Mouse (Mus musculus): ENCODE data around the gene Ddx24. TPM values are rescaled to one million over a fixed set of nuclear protein-coding genes. Genes with fewer than 3 reads are reported as not detected.

The Ddx24 gene
- polyA plus RNA-seq, 1 experiment from 2014 or later, result 114 TPM

DNA sequence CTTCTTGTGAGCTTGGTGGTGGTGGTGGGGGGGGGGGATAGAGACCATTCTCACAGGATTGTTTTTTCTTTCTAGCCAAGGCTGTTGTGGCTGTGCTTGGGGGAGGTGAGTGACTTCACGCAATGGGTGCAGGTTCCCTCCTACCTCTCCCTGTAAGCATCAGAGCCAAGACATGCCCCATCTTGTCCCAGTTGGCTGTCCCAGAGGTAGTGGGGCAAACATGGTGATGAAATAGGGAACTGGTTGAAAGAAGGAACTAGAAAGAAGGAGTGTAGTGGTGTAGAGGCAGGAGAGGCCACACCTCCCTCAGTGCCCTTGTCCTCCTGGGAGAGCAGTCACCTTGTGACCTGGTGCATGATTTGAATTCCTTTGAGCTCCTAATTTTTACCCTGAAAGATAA is 12.0 kb upstream of the Ddx24 start:
- DNase-seq (ENCODE audit: low spot score), result no peak
- no peaks in the 10 kb centered on the region for H3K36me3 ChIP-seq (replicated peaks; ENCODE audit: control insufficient read depth, insufficient read depth, low read depth, low read length)
- no peaks in the 10 kb centered on the region for H3K9me3 ChIP-seq (replicated peaks; ENCODE audit: control insufficient read depth, low read length)
- H3K27me3 ChIP-seq (ENCODE audit: control insufficient read depth, insufficient read depth, low read length), result no peaks in the 10 kb centered on the region
- no peak overlapping the region for H3K4me3 ChIP-seq (ENCODE audit: low read depth, low read length)
- no peak overlapping the region for H3K4me2 ChIP-seq (ENCODE audit: low read depth, low read length)
- no peak overlapping the region for H3K9ac ChIP-seq (replicated peaks; ENCODE audit: low read length)
- no peak for ATAC-seq (replicated peaks; ENCODE audit: insufficient number of reproducible peaks, low FRiP score, low TSS enrichment, low read depth)
- no peak overlapping the region for H3K27ac ChIP-seq (replicated peaks; ENCODE audit: low read depth, low read length)
- 73% methylated on average over 1 of the region's 1 CpGs for WGBS
- H3K4me1 ChIP-seq (ENCODE audit: control insufficient read depth, insufficient read depth, low read length), result no peaks in the 10 kb centered on the region

- no peaks in the 10 kb centered on the region for H3K27me3 ChIP-seq (ENCODE audit: control insufficient read depth, insufficient read depth, low read length)
- H3K4me1 ChIP-seq (ENCODE audit: control insufficient read depth, insufficient read depth, low read length), result no peaks in the 10 kb centered on the region
- no peak overlapping the region for H3K9ac ChIP-seq (replicated peaks; ENCODE audit: low read length)
- no peaks in the 10 kb centered on the region for H3K36me3 ChIP-seq (replicated peaks; ENCODE audit: control insufficient read depth, insufficient read depth, low read depth, low read length)
- no peak overlapping the region for H3K4me3 ChIP-seq (ENCODE audit: low read depth, low read length)
- DNase-seq (ENCODE audit: low spot score) (no peak), ATAC-seq (replicated peaks; ENCODE audit: insufficient number of reproducible peaks, low FRiP score, low TSS enrichment, low read depth) (no peak)
- H3K27ac ChIP-seq (replicated peaks; ENCODE audit: low read depth, low read length), result no peak overlapping the region
- H3K4me2 ChIP-seq (ENCODE audit: low read depth, low read length), result no peak overlapping the region
- H3K9me3 ChIP-seq (replicated peaks; ENCODE audit: control insufficient read depth, low read length), result no peaks in the 10 kb centered on the region
These were observed 9.2 kb upstream of the Ddx24 start for GRCm38 (mm10) chr12:103434861-103435260.

- no peaks in the 10 kb centered on the region for H3K27me3 ChIP-seq (ENCODE audit: control insufficient read depth, insufficient read depth, low read length)
- 71% methylated on average over 8 of the region's 8 CpGs for WGBS
- no peak within 1 kb of the TSS for H3K4me3 ChIP-seq (ENCODE audit: low read depth, low read length)
- no peak within 1 kb of the TSS for H3K27ac ChIP-seq (replicated peaks; ENCODE audit: low read depth, low read length)
- no peaks in the 10 kb centered on the region for H3K9me3 ChIP-seq (replicated peaks; ENCODE audit: control insufficient read depth, low read length)
- H3K36me3 ChIP-seq (replicated peaks; ENCODE audit: control insufficient read depth, insufficient read depth, low read depth, low read length), result no peaks in the 10 kb centered on the region
- no peak for DNase-seq (ENCODE audit: low spot score)
- ATAC-seq (replicated peaks; ENCODE audit: insufficient number of reproducible peaks, low FRiP score, low TSS enrichment, low read depth), result no peak
- no peak within 1 kb of the TSS for H3K9ac ChIP-seq (replicated peaks; ENCODE audit: low read length)
- H3K4me2 ChIP-seq (ENCODE audit: low read depth, low read length), result no peak within 1 kb of the TSS
- H3K4me1 ChIP-seq (ENCODE audit: control insufficient read depth, insufficient read depth, low read length), result no peaks in the 10 kb centered on the region
These were observed 8.5 kb upstream of the Ddx24 start, which contains the start of gene Ifi27 for GRCm38 (mm10) chr12:103433986-103434731. Gene Ifi27 (plus strand): TSS chr12:103434211.

GRCm38 (mm10) chr12:103433430-103433829 is 7.8 kb upstream of the Ddx24 start:
- 80% methylated on average over 2 of the region's 2 CpGs for WGBS
- Histone ChIP-seq H3K36me3 (replicated peaks; ENCODE audit: control insufficient read depth, insufficient read depth, low read depth, low read length) (no peaks in the 10 kb centered on the region), H3K27me3 (ENCODE audit: control insufficient read depth, insufficient read depth, low read length) (no peaks in the 10 kb centered on the region)

DNA sequence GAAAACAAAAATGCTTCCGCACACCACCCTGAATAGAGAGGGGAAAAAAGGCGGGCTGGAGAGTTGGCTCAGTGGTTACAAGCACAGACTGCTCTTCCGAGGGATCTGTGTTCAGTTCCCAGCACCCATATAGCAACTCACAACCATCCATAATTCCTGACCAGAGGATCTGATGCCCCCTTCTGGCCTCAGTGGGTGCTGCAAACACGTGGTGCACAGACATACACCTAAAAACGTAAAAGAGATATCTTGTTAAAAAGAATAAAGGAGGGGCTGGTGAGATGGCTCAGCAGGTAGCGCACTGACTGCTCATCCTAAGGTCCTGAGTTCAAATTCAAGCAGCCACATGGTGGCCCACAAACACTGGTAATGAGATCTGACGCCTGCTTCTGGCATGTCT is 1.1 kb upstream of the Ddx24 start:
- Histone ChIP-seq H3K4me2 (ENCODE audit: low read depth, low read length) (no peak overlapping the region), H3K4me1 (ENCODE audit: control insufficient read depth, insufficient read depth, low read length) (no peaks in the 10 kb centered on the region), H3K4me3 (ENCODE audit: low read depth, low read length) (no peak overlapping the region), H3K9ac (replicated peaks; ENCODE audit: low read length) (no peak overlapping the region), H3K9me3 (replicated peaks; ENCODE audit: control insufficient read depth, low read length) (no peaks in the 10 kb centered on the region), H3K36me3 (replicated peaks; ENCODE audit: control insufficient read depth, insufficient read depth, low read depth, low read length) (no peaks in the 10 kb centered on the region; the same call in 1 of the 2 replicates), H3K27ac (replicated peaks; ENCODE audit: low read depth, low read length) (no peak overlapping the region), H3K27me3 (ENCODE audit: control insufficient read depth, insufficient read depth, low read length) (no peaks in the 10 kb centered on the region)
- ATAC-seq (replicated peaks; ENCODE audit: insufficient number of reproducible peaks, low FRiP score, low TSS enrichment, low read depth) (no peak), DNase-seq (ENCODE audit: low spot score) (no peak)
- WGBS, result 89% methylated on average over 7 of the region's 7 CpGs

More at GRCm38 (mm10) chr12:103433430-103433829, 7.8 kb upstream of the Ddx24 start:
- Histone ChIP-seq H3K4me2 (ENCODE audit: low read depth, low read length) (no peak overlapping the region), H3K27ac (replicated peaks; ENCODE audit: low read depth, low read length) (no peak overlapping the region), H3K4me3 (ENCODE audit: low read depth, low read length) (no peak overlapping the region), H3K9ac (replicated peaks; ENCODE audit: low read length) (no peak overlapping the region), H3K4me1 (ENCODE audit: control insufficient read depth, insufficient read depth, low read length) (no peaks in the 10 kb centered on the region), H3K9me3 (replicated peaks; ENCODE audit: control insufficient read depth, low read length) (no peaks in the 10 kb centered on the region)
- ATAC-seq (replicated peaks; ENCODE audit: insufficient number of reproducible peaks, low FRiP score, low TSS enrichment, low read depth), result no peak
- DNase-seq (ENCODE audit: low spot score), result no peak

- Histone ChIP-seq H3K4me2 (ENCODE audit: low read depth, low read length) (peak overlapping the region; percentile 67), H3K27ac (replicated peaks; ENCODE audit: low read depth, low read length) (no peak overlapping the region), H3K9me3 (replicated peaks; ENCODE audit: control insufficient read depth, low read length) (no peaks in the 10 kb centered on the region), H3K4me1 (ENCODE audit: control insufficient read depth, insufficient read depth, low read length) (no peaks in the 10 kb centered on the region), H3K4me3 (ENCODE audit: low read depth, low read length) (peak overlapping the region; percentile 96), H3K27me3 (ENCODE audit: control insufficient read depth, insufficient read depth, low read length) (no peaks in the 10 kb centered on the region), H3K9ac (replicated peaks; ENCODE audit: low read length) (peak overlapping the region; percentile 86), H3K36me3 (replicated peaks; ENCODE audit: control insufficient read depth, insufficient read depth, low read depth, low read length) (no peaks in the 10 kb centered on the region; the same call in 1 of the 2 replicates)
- 10% methylated on average over 33 of the region's 33 CpGs for WGBS
- no peak; the same call in 1 of the 2 replicates for ATAC-seq (replicated peaks; ENCODE audit: insufficient number of reproducible peaks, low FRiP score, low TSS enrichment, low read depth)
- no peak for DNase-seq (ENCODE audit: low spot score)
These were observed 458 bp downstream of the Ddx24 start for GRCm38 (mm10) chr12:103425016-103425728.

DNA sequence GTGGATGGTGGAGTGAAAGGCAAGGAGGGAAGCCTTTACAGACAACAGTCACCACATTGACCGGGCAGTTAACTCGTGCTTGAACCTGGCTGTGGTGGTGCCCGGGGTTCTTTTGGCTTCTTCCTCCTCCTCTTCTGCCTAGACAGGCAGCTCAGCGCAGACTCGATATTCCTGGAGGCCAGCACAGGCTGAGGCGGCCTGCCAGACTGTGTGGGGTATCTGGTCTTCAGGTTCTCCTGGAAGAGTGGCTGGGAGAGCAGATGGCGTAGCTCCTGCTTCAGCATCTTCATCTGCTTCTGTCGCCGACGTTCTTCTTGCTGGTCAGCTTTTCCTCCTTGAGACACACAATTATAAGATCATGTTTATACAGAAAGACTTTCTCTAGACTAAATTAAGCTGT is 17.5 kb downstream of the Ddx24 start:
- no peak overlapping the region for H3K9ac ChIP-seq (replicated peaks; ENCODE audit: low read length)
- H3K36me3 ChIP-seq (replicated peaks; ENCODE audit: control insufficient read depth, insufficient read depth, low read depth, low read length), result peaks cover 3% of the 10 kb centered on the region

DNA sequence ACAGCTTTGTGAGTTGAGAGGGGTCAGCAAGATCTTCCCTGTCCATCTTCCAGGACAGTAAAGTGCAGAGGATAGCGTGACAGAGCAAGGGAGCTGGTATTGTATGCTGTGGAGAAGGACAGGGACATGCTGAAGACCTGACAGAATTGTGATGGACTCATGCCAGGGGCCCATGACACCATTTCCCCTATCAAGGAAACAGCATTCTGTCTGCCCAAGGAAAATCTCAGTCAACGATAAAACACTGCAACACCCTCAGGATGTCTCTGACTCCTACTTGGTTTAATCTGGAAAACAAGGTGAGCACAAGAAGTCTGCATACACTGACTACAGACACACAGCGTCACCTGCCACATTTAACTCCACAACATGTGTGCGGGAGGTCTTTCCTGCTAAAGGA is 17.9 kb downstream of the Ddx24 start, which contains the start of gene 9330161L09Rik:
TSS of gene 9330161L09Rik (minus strand) at position 101 of the 400 bp plus-strand sequence.
- no peaks in the 10 kb centered on the region for H3K9me3 ChIP-seq (replicated peaks; ENCODE audit: control insufficient read depth, low read length)
- WGBS, result 96% methylated on average over 4 of the region's 4 CpGs
- no peak within 1 kb of the TSS for H3K9ac ChIP-seq (replicated peaks; ENCODE audit: low read length)
- H3K4me2 ChIP-seq (ENCODE audit: low read depth, low read length), result no peak within 1 kb of the TSS
- DNase-seq (ENCODE audit: low spot score) (no peak), ATAC-seq (replicated peaks; ENCODE audit: insufficient number of reproducible peaks, low FRiP score, low TSS enrichment, low read depth) (no peak)
- H3K27ac ChIP-seq (replicated peaks; ENCODE audit: low read depth, low read length), result no peak within 1 kb of the TSS
- H3K36me3 ChIP-seq (replicated peaks; ENCODE audit: control insufficient read depth, insufficient read depth, low read depth, low read length), result peaks cover 3% of the 10 kb centered on the region
- H3K27me3 ChIP-seq (ENCODE audit: control insufficient read depth, insufficient read depth, low read length), result no peaks in the 10 kb centered on the region
- H3K4me1 ChIP-seq (ENCODE audit: control insufficient read depth, insufficient read depth, low read length), result no peaks in the 10 kb centered on the region
- no peak within 1 kb of the TSS for H3K4me3 ChIP-seq (ENCODE audit: low read depth, low read length)

More for the DNA sequence above, 17.5 kb downstream of the Ddx24 start:
- Histone ChIP-seq H3K9me3 (replicated peaks; ENCODE audit: control insufficient read depth, low read length) (no peaks in the 10 kb centered on the region), H3K4me1 (ENCODE audit: control insufficient read depth, insufficient read depth, low read length) (no peaks in the 10 kb centered on the region), H3K4me2 (ENCODE audit: low read depth, low read length) (no peak overlapping the region), H3K4me3 (ENCODE audit: low read depth, low read length) (no peak overlapping the region), H3K27me3 (ENCODE audit: control insufficient read depth, insufficient read depth, low read length) (no peaks in the 10 kb centered on the region), H3K27ac (replicated peaks; ENCODE audit: low read depth, low read length) (no peak overlapping the region)
- ATAC-seq (replicated peaks; ENCODE audit: insufficient number of reproducible peaks, low FRiP score, low TSS enrichment, low read depth) (no peak), DNase-seq (ENCODE audit: low spot score) (no peak)
- WGBS, result 94% methylated on average over 10 of the region's 10 CpGs
